Mouse (Mus musculus) myocyte (in vitro differentiated cells): ENCODE results near the gene Aif1l.

ENCODE experiments used
- CEBPB ChIP-seq: IDR thresholded peaks from 2 replicates; pipeline ENCODE4 v1.6.1; 2011; ENCODE audit warnings: mild to moderate bottlenecking, moderate library complexity; ENCODE audit not compliant: poor library complexity, insufficient read depth, severe bottlenecking
- E2F4 ChIP-seq: IDR thresholded peaks from one replicate; pipeline ENCODE4 v1.6.1; 2011; ENCODE audit warnings: mild to moderate bottlenecking, control low read depth, moderate library complexity; ENCODE audit not compliant: insufficient read depth
- MAX ChIP-seq: IDR thresholded peaks from one replicate; pipeline ENCODE4 v1.6.1; 2011; ENCODE audit warnings: low read depth, mild to moderate bottlenecking, control low read depth
- MYOG ChIP-seq, 3 experiments: IDR thresholded peaks; one replicate each; pipeline ENCODE4 v1.6.1; 2011; ENCODE audit warnings: control low read depth in 2 of 3, low read depth in 2 of 3, mild to moderate bottlenecking in 2 of 3; ENCODE audit not compliant: insufficient read length in 2 of 3, control insufficient read depth in 1 of 3, insufficient read depth in 1 of 3
- POLR2A ChIP-seq: IDR thresholded peaks from one replicate; pipeline ENCODE4 v1.6.1; 2011; ENCODE audit warnings: low read depth, mild to moderate bottlenecking, control low read depth, moderate library complexity; ENCODE audit not compliant: insufficient read length
- POLR2AphosphoS2 ChIP-seq: IDR thresholded peaks from one replicate; pipeline ENCODE4 v1.6.1; 2011; ENCODE audit warnings: low read depth, control low read depth; ENCODE audit not compliant: insufficient read length
- REST ChIP-seq: IDR thresholded peaks from one replicate; pipeline ENCODE4 v1.6.1; 2011; ENCODE audit warnings: mild to moderate bottlenecking, control low read depth, moderate library complexity; ENCODE audit not compliant: insufficient read depth, insufficient read length
- SRF ChIP-seq: IDR thresholded peaks from one replicate; pipeline ENCODE4 v1.6.1; 2011; ENCODE audit warnings: low read depth; ENCODE audit not compliant: control insufficient read depth, insufficient read length
- TCF12 ChIP-seq: IDR thresholded peaks from one replicate; pipeline ENCODE4 v1.6.1; 2011; ENCODE audit warnings: mild to moderate bottlenecking, control low read depth; ENCODE audit not compliant: poor library complexity, insufficient read depth, severe bottlenecking
- USF1 ChIP-seq: IDR thresholded peaks from one replicate; pipeline ENCODE4 v1.6.1; 2011; ENCODE audit warnings: low read depth, mild to moderate bottlenecking, control low read depth, moderate library complexity

- TF ChIP-seq POLR2A (no peak), TCF12 (no peak), E2F4 (no peak), MAX (no peak), SRF (no peak), CEBPB (no peak), POLR2AphosphoS2 (no peak), REST (no peak), USF1 (no peak), MYOG (IDR thresholded peaks at IDR 0.05; ENCODE audit: control insufficient read depth in 1 of 3, insufficient read depth in 1 of 3, insufficient read length in 2 of 3, low read depth in 2 of 3) (no peak)
These were observed 69.8 kb downstream of the Aif1l start for GRCm38 (mm10) chr2:32019704-32020103.
